Mouse (Mus musculus) forebrain, embryonic 14.5 days (tissue): ENCODE measurements around the gene Olfr588-ps1. TPM values are rescaled to one million over a fixed set of nuclear protein-coding genes. Genes with fewer than 3 reads are reported as not detected.

Experiments used
- polyA plus RNA-seq: library from polyadenylated mRNA; unstranded; fragments of >200 nt; fragmentation: Nextera tagmentation; extraction: Ambion mirVana; gene quantifications from 2 replicates; pipeline ENCODE4 v1.2.1, GENCODE M21; 2014

The Olfr588-ps1 gene
- polyA plus RNA-seq, 1 experiment from 2014 or later, result not detected

Other genes with a start within 250 kb of the Olfr588-ps1 start
- gene Olfr569, start 250.0 kb upstream of the Olfr588-ps1 start, polyA plus RNA-seq, result not detected in 2 replicates
- gene Olfr570, start 246.3 kb upstream of the Olfr588-ps1 start, polyA plus RNA-seq, result 0.15 TPM in 1 of 2 replicates, not detected in the other
- gene Olfr571, start 223.3 kb upstream of the Olfr588-ps1 start, polyA plus RNA-seq, result not detected in 2 replicates
- gene Olfr572, start 216.5 kb upstream of the Olfr588-ps1 start, polyA plus RNA-seq, result not detected in 2 replicates
- not detected in 2 replicates for gene Olfr573-ps1, start 198.3 kb upstream of the Olfr588-ps1 start, polyA plus RNA-seq
- gene Olfr574, start 192.4 kb upstream of the Olfr588-ps1 start, polyA plus RNA-seq, result not detected in 2 replicates
- not detected in 2 replicates for gene Olfr575, start 182.1 kb upstream of the Olfr588-ps1 start, polyA plus RNA-seq
- gene Olfr576, start 178.2 kb upstream of the Olfr588-ps1 start, polyA plus RNA-seq, result not detected in 2 replicates
- not detected in 2 replicates for gene Olfr577, start 164.9 kb upstream of the Olfr588-ps1 start, polyA plus RNA-seq
- not detected in 2 replicates for gene Olfr578, start 151.6 kb upstream of the Olfr588-ps1 start, polyA plus RNA-seq
- gene Olfr582, start 102.9 kb upstream of the Olfr588-ps1 start, polyA plus RNA-seq, result not detected in 2 replicates
- gene Olfr583, start 89.6 kb upstream of the Olfr588-ps1 start, polyA plus RNA-seq, result not detected in 2 replicates
- not detected in 2 replicates for gene Olfr584, start 59.0 kb upstream of the Olfr588-ps1 start, polyA plus RNA-seq
- not detected in 2 replicates for gene Olfr585, start 43.2 kb upstream of the Olfr588-ps1 start, polyA plus RNA-seq
- gene Olfr586, start 15.2 kb upstream of the Olfr588-ps1 start, polyA plus RNA-seq, result not detected in 2 replicates
- gene Olfr589, start 15.5 kb downstream of the Olfr588-ps1 start, polyA plus RNA-seq, result not detected in 2 replicates
- not detected in 2 replicates for gene Olfr591, start 37.5 kb downstream of the Olfr588-ps1 start, polyA plus RNA-seq
- not detected in 2 replicates for gene Olfr592, start 43.9 kb downstream of the Olfr588-ps1 start, polyA plus RNA-seq
- gene Olfr593, start 71.0 kb downstream of the Olfr588-ps1 start, polyA plus RNA-seq, result not detected in 2 replicates
- not detected in 2 replicates for gene Olfr594, start 76.1 kb downstream of the Olfr588-ps1 start, polyA plus RNA-seq
- not detected in 2 replicates for gene Usp17ld, start 111.6 kb downstream of the Olfr588-ps1 start, polyA plus RNA-seq
- gene Olfr596, start 164.8 kb downstream of the Olfr588-ps1 start, polyA plus RNA-seq, result not detected in 2 replicates
- gene Olfr597, start 175.4 kb downstream of the Olfr588-ps1 start, polyA plus RNA-seq, result not detected in 2 replicates
- gene Olfr598, start 182.7 kb downstream of the Olfr588-ps1 start, polyA plus RNA-seq, result not detected in 2 replicates
- gene Olfr599, start 195.0 kb downstream of the Olfr588-ps1 start, polyA plus RNA-seq, result not detected in 2 replicates
- not detected in 2 replicates for gene Olfr600, start 208.8 kb downstream of the Olfr588-ps1 start, polyA plus RNA-seq
- gene Olfr601, start 221.8 kb downstream of the Olfr588-ps1 start, polyA plus RNA-seq, result not detected in 2 replicates
- gene Olfr603, start 245.3 kb downstream of the Olfr588-ps1 start, polyA plus RNA-seq, result not detected in 2 replicates